Mouse (Mus musculus): ENCODE results near the gene Nosip. TPM values are rescaled to one million over a fixed set of nuclear protein-coding genes. Genes with fewer than 3 reads are reported as not detected.

The Nosip gene
- total and polyA plus RNA-seq, 2 experiments from 2014 or later = 68.3 to 72.3 TPM

DNA sequence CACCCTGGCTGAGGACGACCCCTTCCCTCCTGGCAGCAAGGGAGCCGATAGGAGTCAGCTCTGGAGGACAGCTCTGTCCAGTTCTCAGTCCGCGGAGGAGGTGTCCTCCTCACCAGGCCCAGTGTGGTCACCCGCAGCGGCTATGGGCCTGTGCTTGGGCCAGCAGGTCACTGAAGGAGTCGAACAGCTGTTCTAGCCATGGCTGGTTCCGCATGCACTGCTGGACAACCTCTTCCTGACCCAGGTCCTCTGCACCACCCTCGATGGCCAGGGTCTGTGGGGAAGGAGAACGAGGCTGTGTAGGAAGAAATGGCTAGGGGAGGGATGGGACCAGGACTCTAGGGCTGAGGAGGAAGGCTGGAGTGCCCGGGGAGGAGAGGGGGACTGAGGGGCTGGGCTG is 33.9 kb upstream of the Nosip start:
- no peak overlapping the region for H3K4me3 ChIP-seq (ENCODE audit: low read depth, low read length)
- DNase-seq (ENCODE audit: low spot score) = no peak
- peaks cover 3% of the 10 kb centered on the region; the same call in 1 of the 2 replicates for H3K4me1 ChIP-seq (ENCODE audit: insufficient read depth, low read length)
- ATAC-seq (ENCODE audit: low FRiP score) = no peak
- no peaks in the 10 kb centered on the region for H3K9me3 ChIP-seq (ENCODE audit: low read length)
- peaks cover 57% of the 10 kb centered on the region for H3K36me3 ChIP-seq (ENCODE audit: insufficient read depth, low read length)
- no peak overlapping the region for H3K9ac ChIP-seq (replicated peaks; ENCODE audit: low read length, poor library complexity, severe bottlenecking)
- no peak for TF ChIP-seq CTCF (IDR thresholded peaks at IDR 0.05)
- H3K4me2 ChIP-seq (ENCODE audit: low read depth, low read length, poor library complexity, severe bottlenecking) = no peak overlapping the region
- no peak overlapping the region for H3K27ac ChIP-seq (ENCODE audit: low read depth, low read length)
- H3K27me3 ChIP-seq (ENCODE audit: insufficient read depth, low read length) = no peaks in the 10 kb centered on the region
- 90% methylated on average over 11 of the region's 11 CpGs for WGBS

DNA sequence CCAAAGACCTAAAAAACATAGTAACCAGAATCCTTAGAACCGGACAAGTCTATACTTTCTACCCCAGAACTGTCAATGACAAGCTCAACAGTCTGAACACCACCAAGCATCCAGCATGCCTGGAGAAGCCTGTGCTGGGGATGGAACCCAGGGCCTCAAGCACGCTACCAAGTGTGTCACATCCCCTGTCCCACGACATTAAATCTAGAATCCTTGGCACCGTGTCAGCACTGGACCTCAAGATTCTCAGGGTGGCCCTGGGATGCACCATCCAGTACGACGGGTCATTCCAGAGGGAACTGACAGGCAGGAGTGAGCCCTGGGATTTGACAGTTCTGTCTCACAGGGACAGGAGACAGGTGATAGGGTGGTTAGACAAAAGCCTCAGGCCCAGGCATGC is 32.2 kb upstream of the Nosip start:
- ATAC-seq (ENCODE audit: low FRiP score) = no peak
- WGBS = 90% methylated on average over 6 of the region's 6 CpGs
- no peak for DNase-seq (ENCODE audit: low spot score)
- no peak overlapping the region for H3K4me2 ChIP-seq (ENCODE audit: low read depth, low read length, poor library complexity, severe bottlenecking)
- no peak overlapping the region for H3K4me3 ChIP-seq (ENCODE audit: low read depth, low read length)
- peaks cover 3% of the 10 kb centered on the region; the same call in 1 of the 2 replicates for H3K4me1 ChIP-seq (ENCODE audit: insufficient read depth, low read length)
- H3K9ac ChIP-seq (replicated peaks; ENCODE audit: low read length, poor library complexity, severe bottlenecking) = no peak overlapping the region
- H3K9me3 ChIP-seq (ENCODE audit: low read length) = no peaks in the 10 kb centered on the region
- H3K36me3 ChIP-seq (ENCODE audit: insufficient read depth, low read length) = peaks cover 74% of the 10 kb centered on the region
- no peak for TF ChIP-seq CTCF (IDR thresholded peaks at IDR 0.05)
- no peaks in the 10 kb centered on the region for H3K27me3 ChIP-seq (ENCODE audit: insufficient read depth, low read length)
- H3K27ac ChIP-seq (ENCODE audit: low read depth, low read length) = no peak overlapping the region

DNA sequence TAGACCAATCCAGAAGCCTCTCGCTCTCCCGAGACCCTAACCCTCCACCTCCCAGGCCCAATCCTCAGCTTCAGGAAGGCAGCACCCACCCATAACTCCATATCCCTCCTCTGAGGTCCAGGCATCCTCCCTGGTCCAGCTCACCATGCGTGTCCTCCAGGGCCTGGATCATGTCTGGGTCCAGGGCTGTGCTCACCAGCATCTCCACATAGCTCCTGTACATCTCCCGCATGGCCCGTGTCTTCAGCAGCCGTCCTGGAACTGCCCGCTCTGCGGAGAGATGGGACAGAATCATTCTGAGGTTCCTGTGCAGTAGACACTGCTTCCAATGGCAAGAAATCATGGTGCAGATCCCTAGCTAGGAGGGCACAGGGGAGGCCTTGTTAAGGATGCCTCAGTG is 31.4 kb upstream of the Nosip start:
- H3K36me3 ChIP-seq (ENCODE audit: insufficient read depth, low read length) = peaks cover 82% of the 10 kb centered on the region
- H3K27ac ChIP-seq (ENCODE audit: low read depth, low read length) = no peak overlapping the region
- ATAC-seq (ENCODE audit: low FRiP score) (no peak), DNase-seq (ENCODE audit: low spot score) (no peak)
- no peak overlapping the region for H3K4me2 ChIP-seq (ENCODE audit: low read depth, low read length, poor library complexity, severe bottlenecking)
- no peak for TF ChIP-seq CTCF (IDR thresholded peaks at IDR 0.05)
- WGBS = 96% methylated on average over 8 of the region's 8 CpGs
- no peaks in the 10 kb centered on the region for H3K27me3 ChIP-seq (ENCODE audit: insufficient read depth, low read length)
- H3K9ac ChIP-seq (replicated peaks; ENCODE audit: low read length, poor library complexity, severe bottlenecking) = no peak overlapping the region
- no peak overlapping the region for H3K4me3 ChIP-seq (ENCODE audit: low read depth, low read length)
- H3K4me1 ChIP-seq (ENCODE audit: insufficient read depth, low read length) = peaks cover 3% of the 10 kb centered on the region; the same call in 1 of the 2 replicates
- no peaks in the 10 kb centered on the region for H3K9me3 ChIP-seq (ENCODE audit: low read length)

DNA sequence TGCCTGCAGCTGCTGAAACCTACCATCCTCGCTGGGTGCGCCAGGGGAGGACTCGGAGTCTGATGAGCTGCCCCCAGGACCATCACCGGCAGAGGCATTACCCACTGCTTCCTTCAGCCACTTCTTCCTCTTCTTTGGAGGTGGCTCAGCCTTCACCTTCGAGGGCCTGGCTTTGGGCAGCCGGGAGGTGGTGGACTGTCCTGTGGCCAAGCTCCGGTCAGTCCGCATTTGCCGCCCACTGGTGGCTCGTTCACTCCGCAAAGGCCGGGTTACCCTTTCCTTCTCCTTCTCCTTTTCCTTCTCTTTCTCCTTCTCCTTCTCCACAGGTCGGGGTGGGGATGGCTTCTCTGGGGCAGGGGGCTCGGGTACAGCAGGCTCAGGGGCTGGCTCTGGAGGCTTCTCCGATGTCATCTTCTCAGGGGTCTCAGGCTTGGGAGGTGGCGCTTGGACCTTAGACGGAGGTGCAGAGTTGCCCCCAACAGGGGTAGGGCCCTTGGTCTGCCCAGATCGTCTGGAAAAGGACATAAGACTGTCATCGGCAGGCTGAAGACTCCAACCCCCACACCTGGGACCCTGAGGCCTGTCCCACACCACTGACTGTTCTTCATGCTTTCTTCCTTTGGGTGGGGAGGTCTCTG is 28.4 kb upstream of the Nosip start:
- WGBS = 96% methylated on average over 19 of the region's 19 CpGs
- H3K27me3 ChIP-seq (ENCODE audit: insufficient read depth, low read length) = no peaks in the 10 kb centered on the region

DNA sequence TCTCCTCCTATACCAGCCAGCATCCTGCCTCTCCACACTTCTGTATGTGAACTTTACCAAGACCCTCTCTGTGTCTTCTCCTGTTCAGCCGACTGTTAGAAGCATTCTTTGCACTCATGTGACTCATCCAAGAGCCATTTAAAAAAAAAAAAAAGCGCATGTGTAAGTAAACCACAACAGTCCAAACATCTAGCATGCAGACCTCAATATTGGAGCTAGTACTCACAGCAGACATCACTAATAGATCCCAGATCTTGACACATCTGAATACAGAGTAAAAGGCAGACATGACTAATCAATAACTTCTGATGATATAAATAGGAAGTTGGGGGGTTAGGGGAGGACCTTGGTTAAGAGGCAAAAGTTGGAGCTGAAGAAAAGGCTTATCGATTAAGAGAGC is 26.6 kb upstream of the Nosip start:
- no peak for ATAC-seq (ENCODE audit: low FRiP score)
- H3K4me3 ChIP-seq (ENCODE audit: low read depth, low read length) = no peak overlapping the region
- WGBS = 94% methylated on average over 3 of the region's 3 CpGs

More for the DNA sequence above, 28.4 kb upstream of the Nosip start:
- no peak for DNase-seq (ENCODE audit: low spot score)
- Histone ChIP-seq H3K4me2 (ENCODE audit: low read depth, low read length, poor library complexity, severe bottlenecking) (no peak overlapping the region), H3K36me3 (ENCODE audit: insufficient read depth, low read length) (peaks cover 89% of the 10 kb centered on the region), H3K4me1 (ENCODE audit: insufficient read depth, low read length) (no peaks in the 10 kb centered on the region), H3K9me3 (ENCODE audit: low read length) (no peaks in the 10 kb centered on the region), H3K9ac (replicated peaks; ENCODE audit: low read length, poor library complexity, severe bottlenecking) (no peak overlapping the region), H3K27ac (ENCODE audit: low read depth, low read length) (no peak overlapping the region), H3K4me3 (ENCODE audit: low read depth, low read length) (no peak overlapping the region)
- no peak for TF ChIP-seq CTCF (IDR thresholded peaks at IDR 0.05)
- no peak for ATAC-seq (ENCODE audit: low FRiP score)

DNA sequence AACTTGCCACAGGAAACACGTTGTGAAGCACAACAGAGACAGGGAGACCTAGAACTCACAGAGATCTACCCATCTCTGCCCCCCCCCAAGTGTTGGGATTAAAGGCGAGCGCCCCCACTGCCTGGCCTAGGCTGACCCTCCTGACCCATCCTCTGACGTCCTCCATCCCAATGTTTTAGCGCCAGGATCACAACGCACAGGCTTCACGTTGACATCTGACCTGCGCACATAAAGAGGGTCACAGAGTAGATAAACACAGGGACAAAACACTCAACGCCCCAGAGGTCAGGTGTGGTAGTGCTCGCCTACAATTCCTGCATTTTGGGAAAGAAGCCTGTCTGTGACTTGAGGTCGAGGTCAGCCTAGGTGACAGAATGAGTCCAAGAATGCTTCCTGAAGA is 25.5 kb upstream of the Nosip start:
- Histone ChIP-seq H3K36me3 (ENCODE audit: insufficient read depth, low read length) (peaks cover 82% of the 10 kb centered on the region), H3K4me3 (ENCODE audit: low read depth, low read length) (no peak overlapping the region), H3K4me2 (ENCODE audit: low read depth, low read length, poor library complexity, severe bottlenecking) (no peak overlapping the region), H3K27ac (ENCODE audit: low read depth, low read length) (no peak overlapping the region), H3K9ac (replicated peaks; ENCODE audit: low read length, poor library complexity, severe bottlenecking) (no peak overlapping the region), H3K9me3 (ENCODE audit: low read length) (no peaks in the 10 kb centered on the region), H3K27me3 (ENCODE audit: insufficient read depth, low read length) (no peaks in the 10 kb centered on the region), H3K4me1 (ENCODE audit: insufficient read depth, low read length) (no peaks in the 10 kb centered on the region)
- DNase-seq (ENCODE audit: low spot score) (no peak), ATAC-seq (ENCODE audit: low FRiP score) (no peak)
- TF ChIP-seq CTCF (IDR thresholded peaks at IDR 0.05) = no peak
- WGBS = 90% methylated on average over 11 of the region's 11 CpGs

More for the DNA sequence above, 26.6 kb upstream of the Nosip start:
- TF ChIP-seq CTCF (IDR thresholded peaks at IDR 0.05) = no peak
- no peak overlapping the region for H3K4me2 ChIP-seq (ENCODE audit: low read depth, low read length, poor library complexity, severe bottlenecking)
- H3K4me1 ChIP-seq (ENCODE audit: insufficient read depth, low read length) = no peaks in the 10 kb centered on the region
- no peaks in the 10 kb centered on the region for H3K27me3 ChIP-seq (ENCODE audit: insufficient read depth, low read length)
- no peaks in the 10 kb centered on the region for H3K9me3 ChIP-seq (ENCODE audit: low read length)
- peaks cover 82% of the 10 kb centered on the region for H3K36me3 ChIP-seq (ENCODE audit: insufficient read depth, low read length)
- no peak overlapping the region for H3K27ac ChIP-seq (ENCODE audit: low read depth, low read length)
- DNase-seq (ENCODE audit: low spot score) = no peak
- no peak overlapping the region for H3K9ac ChIP-seq (replicated peaks; ENCODE audit: low read length, poor library complexity, severe bottlenecking)
